Mouse (Mus musculus) lung, adult 2 months (tissue): ENCODE data around the gene Nfatc2ip.

Source experiments
- CTCF ChIP-seq: fragments of 200-500 bp; IDR thresholded peaks from 2 replicates; pipeline ENCODE4 v1.5.1; 2011; ENCODE audit warnings: mild to moderate bottlenecking, low read length, control low read depth; ENCODE audit not compliant: insufficient read depth
- POLR2A ChIP-seq: fragments of 200-500 bp; IDR thresholded peaks from 2 replicates; pipeline ENCODE4 v1.6.1; 2011; ENCODE audit warnings: low read depth, mild to moderate bottlenecking, control low read depth, low read length, borderline replicate concordance; ENCODE audit errors: extremely low read depth

DNA sequence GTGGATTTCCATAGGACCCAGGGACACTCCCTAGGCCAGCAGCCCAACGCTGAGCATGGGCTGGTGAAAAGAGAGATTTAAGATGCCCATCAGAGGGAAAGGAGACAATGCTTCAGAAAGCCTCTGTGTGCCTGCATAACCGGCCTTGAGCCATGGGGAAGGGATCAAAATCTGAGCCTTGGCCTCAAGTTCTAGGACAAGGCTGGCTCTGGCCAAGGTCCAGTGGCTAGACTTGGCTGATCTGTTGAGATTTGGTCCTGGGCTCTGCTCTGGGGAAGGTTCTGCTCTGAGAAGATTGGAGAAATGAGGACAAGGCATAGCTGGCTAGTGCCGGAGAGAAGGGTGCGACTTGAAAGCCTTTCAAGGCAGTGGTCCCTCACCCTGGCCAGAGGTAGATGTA is 14.5 kb upstream of the Nfatc2ip start:
- TF ChIP-seq CTCF (no peak), POLR2A (no peak)
